Mouse (Mus musculus) c-Kit-positive CD71-positive TER-119-positive erythroid progenitor cells, embryonic 14.5 days (primary cell): ENCODE data around the gene Tmem270.
"Not testable (repeated sequence)": the region's sequence is repeated elsewhere in the genome, so short reads cannot be mapped to it uniquely, and the experiment has no call there.

Source experiments
- DNase-seq: peaks from one replicate; pipeline ENCODE4 v3.0.0-alpha.2; 2013; ENCODE audit warnings: low spot score

The Tmem270 gene

DNA sequence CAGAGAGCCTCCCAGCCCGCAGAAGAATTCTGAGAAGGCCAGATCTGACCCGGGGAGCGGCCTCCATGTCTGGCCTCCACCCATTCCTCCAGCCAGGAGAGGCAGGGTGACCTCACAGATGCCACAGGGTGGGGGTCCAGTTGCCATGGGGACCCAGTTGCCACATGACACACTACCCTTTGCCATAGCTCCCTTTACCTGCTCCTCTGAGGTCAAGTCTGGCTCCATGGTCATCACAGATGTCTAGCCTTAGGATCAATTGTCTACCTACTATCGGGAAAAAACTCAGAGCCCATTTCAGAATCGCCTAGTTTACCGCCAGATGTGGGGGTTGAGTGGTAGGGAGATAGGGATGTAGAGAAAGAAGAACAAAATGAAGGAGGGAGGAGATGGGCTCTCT, at the start of gene Tmem270:
Gene Tmem270, minus strand, starts transcription at position 101 of the 400 bp plus-strand sequence.
- no peak for DNase-seq

DNA sequence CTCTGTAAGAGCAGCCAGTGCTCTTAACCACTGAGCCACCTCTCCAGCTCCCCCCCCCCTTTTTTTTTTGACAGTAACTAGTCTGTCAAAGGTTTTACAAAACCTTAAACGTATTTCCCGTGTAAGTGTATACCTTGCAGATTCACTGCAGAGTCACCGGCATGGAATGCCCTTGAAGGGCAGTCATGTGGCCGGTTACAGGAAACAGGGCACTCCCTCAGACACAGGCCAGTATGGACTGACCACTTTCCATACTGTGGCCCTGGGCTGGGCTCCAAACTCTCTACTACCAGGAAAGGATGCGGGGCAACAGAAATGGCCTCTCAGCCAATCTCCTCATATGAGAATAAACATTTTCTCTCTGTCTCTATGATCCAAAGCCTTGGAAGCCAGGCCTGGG, 49.0 kb upstream of the Tmem270 start:
- no peak for DNase-seq

DNA sequence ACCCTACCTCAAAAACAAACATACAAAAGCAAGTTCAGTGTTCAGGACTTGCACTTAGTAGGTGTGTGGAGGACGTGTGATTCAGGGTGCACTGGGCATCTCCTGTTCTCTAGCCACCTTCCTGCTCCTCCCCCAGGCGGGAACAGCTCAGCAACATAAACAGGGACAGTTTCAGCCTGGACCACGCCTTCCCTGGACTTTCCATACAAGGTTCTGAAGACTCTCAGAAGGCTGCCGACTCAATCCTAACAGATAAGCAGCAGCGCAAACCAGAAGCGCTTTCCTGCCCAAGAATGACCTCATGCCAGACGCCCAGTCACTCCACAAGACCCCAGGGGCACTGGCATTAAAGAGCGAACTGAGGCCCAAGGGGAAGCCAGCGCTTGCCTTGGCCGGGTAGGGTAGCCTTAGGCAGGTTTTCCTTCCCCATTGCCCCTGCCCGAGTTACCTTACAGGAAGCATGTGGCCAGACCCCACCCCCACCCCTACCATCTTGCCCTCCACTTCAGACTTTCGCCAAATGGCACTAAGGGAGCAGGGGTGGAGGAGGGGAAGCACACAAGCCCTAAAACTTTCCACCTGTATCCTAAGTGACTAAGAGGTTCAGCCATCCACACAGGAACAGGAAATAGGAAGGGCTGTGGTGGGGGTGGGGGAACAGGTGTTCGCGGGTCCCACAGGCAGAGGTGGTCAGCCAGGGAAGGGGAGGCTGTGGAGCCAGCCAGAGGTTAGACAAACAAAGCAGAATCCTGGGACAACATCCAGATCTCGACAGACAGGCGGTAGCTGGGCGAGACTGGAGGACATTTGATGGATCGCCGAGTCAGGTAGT, 44.7 kb upstream of the Tmem270 start:
- DNase-seq = no peak

DNA sequence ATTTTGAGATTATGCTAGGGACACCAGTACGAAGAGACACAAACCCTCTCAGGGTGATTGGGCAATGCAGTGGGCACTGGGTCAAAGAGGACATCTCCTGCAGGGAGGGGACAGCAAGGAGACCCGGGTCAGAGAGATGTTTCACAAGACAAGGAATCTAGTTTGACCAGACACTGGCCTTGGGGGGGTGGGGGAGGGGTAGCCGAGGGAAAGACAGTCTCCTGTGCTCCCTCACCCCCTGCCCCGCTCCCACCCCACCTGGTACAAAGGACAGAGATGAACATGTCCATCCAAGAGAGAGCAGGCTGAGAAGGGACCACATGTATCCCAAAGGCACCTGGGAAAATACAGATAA, 41.5 kb upstream of the Tmem270 start:
- DNase-seq = no peak

DNA sequence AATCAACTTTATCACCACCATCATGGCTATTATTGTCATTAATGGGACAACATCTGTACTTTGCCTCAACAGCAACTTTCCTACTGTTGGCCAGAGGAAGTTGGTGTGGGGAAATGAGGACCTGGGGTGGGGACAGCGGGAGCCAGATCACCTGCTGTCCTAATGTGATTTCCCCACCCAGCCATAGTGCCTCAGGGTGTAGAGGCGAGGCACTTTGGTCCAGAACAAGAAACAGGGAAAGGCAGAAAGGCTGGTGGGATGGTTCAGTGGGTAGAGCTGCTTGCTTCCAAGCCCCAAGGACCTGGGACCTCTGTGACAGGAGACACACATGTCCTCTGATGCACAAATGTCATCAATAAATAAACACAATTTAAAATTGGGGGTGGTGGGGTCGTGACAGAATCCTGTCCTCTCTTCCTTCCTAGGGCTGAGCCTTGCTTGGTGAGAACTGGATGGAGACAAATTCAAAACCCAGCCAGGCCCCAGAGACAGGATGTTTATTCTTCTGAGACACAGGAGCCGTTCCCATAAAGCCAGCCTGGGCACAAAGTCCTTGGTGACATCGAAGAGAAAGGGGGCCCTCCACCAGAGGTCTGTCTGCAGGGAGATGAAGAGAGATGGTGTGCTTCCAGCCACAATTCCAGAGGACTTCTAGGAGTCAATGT, 41.0 kb upstream of the Tmem270 start:
- no peak for DNase-seq

DNA sequence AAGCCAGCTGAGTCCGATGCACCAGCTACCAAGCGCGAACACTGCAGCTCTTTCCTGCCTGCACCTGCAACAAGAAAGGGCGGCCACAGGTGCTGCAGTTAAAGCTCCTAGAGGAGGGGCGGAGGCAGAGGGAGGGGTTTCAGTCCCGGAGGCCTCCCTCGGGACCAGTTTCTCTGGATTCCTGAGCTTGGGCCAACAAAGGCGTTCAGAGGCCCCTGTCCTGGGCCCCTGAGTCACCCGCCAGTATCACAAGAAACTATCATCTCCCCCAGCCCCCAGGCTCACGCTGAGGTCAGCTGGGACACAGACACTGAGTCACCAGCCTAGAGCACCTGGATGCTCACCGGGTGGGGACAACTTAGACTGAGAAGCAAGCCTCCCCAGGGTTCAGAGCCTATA, 40.3 kb upstream of the Tmem270 start, which contains the start of gene Cldn4:
Gene Cldn4, minus strand, starts transcription at position 78 of the 399 bp plus-strand sequence.
- no peak for DNase-seq

DNA sequence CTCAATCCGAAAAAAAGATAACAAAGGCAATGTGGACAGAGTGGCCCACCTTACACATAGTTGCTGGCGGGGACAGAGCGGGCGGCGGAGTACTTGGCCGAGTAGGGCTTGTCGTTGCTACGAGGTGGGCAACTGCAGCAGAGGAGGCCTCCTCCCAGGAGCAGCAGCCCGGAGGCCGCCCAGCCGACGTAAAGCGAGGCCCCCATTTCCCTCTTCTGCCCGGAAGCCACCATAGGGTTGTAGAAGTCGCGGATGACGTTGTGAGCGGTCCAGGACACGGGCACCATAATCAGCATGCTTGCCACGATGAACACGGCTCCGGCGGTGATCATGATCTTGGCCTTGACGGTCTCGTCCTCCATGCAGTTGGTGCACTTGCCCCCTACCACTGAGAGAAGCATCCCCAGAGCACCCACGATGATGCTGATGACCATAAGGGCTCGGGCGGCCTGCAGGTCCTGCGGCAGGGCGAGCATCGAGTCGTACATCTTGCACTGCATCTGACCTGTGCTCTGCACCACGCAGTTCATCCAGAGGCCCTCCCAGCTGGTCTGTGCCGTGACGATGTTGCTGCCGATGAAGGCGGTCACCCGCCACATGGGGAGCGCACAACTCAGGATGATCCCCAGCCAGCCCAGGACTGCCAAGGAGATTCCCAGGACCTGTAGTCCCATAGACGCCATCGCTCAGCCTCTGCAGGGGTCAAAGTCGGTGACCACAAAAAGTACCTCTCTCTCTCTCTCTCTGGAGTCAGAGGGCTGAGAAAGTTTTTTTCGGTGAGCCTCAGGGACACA, 39.7 kb upstream of the Tmem270 start:
- DNase-seq = no peak

DNA sequence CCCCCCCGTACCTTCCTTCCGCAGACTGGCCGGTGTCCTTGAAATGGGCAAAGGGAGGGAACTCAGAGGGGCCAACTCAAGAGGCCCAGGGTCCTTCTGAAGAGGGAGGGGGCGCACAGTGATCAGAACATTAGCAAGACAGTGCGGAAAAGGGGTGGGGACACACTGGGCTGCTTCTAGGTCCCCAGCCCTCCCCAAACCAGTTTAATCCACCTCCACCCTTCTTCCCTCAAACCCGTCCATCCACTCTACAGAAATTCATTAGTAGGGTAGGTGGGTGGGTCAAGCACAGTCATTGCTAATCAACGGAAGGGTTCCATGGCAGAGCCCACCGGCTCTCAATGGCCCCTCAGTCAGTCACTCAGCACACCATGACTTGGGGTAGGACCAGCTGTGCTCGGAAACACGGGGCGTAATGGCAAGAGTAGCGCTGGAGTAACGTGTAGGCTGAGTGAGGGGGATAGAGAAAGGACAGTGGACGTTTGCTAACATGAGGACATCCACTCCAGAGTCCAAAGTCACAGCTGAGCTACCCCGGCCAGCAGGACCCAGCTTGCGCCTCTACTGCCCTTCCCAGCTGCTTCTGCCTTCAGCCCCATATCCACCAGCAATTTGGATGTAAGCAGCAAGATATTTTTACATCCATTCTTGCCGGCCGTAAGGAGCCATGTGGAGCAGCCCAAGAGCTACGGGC, 38.9 kb upstream of the Tmem270 start:
- no peak for DNase-seq

DNA sequence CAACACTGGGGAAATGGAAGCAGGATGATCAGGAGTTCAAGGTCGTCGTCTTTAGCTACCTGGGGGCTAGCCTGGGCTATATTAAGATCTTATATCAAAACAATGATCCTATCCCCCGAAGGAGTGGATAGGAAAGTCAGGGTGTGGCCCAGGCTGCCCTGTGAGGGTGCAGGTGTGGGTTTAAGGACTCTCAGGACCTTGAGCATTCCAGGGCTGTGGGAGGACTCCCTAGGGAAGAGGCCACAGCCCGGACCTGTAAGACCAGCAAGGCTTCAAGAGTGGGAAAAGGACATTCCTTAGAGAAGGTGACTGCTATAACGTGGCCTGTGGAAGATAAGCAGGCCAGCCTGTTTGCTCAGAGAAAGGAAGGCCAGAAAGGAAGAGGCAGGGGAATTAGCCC, 37.6 kb upstream of the Tmem270 start:
- no peak for DNase-seq

DNA sequence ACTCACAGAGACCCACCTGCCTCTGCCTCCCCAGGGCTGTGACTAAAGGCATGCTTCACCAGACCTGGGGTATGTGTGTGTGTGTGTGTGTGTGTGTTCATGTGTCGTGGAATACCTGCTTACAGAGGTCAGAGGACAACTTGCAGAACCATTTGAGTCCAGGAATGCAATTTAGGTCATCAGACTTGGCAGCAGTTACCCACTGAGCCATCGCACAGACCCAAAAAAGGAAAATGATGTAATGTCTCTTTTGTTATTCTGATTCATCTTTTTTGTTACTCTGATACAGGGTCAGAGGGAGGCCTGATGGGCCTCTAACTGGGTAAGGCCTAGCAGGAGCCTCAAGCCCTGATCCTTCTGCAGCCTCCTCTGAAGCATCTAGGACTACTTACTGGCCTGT, 36.2 kb upstream of the Tmem270 start:
- no peak for DNase-seq

DNA sequence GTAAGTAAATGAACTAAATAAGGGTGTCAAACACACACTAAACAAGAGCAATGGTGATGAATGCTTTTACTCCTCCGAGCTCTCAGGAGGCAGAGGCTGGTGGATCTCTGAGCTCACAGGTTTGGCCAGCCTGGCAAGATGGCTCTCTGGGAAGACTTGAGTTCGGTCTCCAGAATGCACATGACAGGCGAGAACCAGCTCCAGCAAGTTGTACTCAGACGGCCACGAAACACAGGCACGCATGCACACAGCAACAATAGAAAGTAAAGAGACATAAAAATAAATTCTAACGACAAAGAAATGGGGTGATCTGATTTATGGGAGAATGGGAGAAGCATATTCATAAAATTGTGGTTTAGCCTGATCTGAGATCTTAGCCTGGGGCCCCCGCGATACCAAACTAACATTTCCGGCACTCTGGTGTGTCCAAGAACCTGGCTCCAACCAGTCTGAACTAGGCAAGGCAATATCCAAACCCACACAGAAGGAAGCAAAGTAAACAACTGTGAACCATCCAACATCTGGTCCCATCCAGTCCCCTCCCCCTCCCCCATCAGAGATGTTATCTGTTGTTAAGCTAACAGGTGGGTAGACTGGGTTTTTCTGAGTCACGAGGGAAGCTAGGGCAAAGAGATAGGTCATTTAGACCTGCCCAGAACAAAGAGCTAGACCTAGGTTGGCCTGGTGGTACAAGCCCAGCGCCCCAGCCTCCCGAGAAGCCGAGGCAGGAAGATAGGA, 35.1 kb upstream of the Tmem270 start:
- no peak for DNase-seq

DNA sequence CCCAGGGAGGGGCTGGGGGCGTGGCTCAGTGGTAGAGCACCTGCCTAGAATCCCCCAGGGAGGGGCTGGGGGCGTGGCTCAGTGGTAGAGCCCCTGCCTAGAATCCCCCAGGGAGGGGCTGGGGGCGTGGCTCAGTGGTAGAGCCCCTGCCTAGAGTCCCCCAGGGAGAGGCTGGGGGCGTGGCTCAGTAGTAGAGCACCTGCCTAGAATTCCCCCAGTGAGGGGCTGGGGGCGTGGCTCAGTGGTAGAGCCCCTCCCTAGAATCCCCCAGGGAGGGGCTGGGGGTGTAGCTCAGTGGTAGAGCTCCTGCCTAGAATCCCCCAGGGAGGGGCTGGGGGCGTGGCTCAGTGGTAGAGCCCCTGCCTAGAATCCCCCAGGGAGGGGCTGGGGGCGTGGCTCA, 33.0 kb upstream of the Tmem270 start:
- not testable (repeated sequence) for DNase-seq

DNA sequence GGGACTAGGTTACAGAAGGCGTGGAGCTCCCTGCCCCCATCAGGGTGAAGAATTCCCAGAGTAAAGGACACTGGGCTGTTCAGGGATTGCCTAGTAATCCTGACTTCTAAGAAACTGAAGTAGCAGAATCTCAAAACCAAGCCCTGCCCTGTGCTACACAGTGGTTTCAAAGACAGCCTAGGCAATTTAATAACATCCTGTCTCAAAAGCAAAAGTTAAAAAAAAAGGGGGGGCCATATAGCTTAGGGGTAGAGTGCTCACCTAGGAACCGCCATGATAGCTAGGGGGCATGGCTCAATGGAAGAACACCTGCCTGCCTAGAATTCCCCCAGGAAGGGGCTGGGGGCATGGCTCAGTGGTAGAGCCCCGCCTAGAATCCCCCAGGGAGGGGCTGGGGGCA, 32.5 kb upstream of the Tmem270 start:
- no peak for DNase-seq

DNA sequence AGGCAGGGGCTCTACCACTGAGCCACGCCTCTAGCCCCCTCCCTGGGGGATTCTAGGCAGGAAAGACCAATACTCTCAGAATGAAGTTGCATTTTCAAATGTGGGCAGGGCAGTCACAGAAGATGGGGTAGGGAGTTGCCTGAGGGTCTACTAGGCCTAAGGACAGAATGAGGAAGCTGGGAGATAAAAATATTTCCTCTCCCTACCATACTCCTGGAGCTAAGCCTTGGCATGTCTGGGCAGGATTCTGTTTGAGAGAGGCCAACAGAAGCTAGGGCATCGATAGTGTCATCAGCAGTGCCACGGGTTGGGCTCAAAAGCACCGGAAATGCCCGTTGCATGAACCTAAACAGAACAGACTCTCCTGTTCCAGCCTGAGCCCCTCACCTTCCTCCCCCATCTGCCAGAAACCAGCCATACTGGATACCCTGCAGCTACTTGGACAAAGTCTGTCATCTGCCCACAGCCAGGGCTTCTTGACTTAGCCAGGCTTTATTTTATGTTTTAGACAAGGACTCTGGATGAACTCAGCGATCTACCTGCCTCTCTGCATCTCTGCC, 30.2 kb upstream of the Tmem270 start:
- DNase-seq = no peak

DNA sequence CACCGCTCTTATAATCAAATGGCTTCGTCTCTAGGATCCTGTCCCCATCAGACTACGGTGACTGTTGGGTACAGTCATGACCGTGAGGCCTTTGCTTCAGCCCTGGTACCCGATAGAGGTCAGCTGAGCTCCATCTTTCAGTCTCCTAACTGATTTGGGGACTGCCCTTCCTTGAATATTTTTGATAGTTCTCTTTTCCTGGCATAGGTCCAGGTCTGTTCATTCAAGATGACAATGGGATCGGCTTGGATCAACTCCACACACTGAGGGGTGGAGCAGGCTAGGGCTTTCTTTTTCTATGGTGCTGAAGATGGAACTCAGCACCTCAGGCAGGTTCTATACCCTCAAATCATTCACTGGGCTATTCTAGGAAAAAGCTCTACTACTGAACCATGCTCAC, 29.5 kb upstream of the Tmem270 start:
- DNase-seq = no peak

DNA sequence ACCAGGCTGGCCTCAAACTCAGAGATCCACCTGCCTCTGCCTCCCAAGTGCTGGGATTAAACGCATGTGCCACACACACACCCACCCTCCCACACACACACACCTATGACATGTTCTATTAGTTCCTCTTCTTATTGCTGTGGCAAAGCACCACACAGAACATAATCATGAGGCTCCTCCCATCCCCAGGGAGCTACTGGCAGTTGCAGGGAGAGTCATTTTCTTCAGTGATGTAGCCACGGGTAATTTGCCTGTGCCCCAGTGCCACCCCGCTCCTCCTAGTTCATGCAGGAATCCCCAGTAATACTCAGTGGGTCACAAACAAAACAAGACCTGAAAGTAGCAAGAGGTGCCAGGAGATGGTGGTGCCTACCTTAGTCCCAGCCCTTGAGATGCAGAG, 28.1 kb upstream of the Tmem270 start:
- no peak for DNase-seq

DNA sequence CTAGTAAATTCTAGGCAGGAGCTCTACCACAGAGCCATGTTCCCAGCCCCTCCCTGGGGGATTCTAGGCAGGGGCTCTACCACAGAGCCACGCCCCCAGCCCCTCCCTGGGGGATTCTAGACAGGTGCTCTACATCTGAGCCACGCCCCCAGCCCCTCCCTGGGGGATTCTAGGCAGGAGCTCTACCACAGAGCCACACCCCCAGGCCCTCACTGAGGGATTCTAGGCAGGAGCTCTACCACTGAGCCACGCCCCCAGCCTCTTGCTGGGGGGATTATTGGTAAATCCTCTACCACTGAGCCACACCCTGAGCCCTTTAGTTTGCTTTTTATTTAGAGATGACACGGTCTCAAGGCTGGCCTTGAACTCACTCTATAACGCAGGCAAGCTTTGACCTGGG, 27.2 kb upstream of the Tmem270 start:
- DNase-seq = not testable (repeated sequence)

DNA sequence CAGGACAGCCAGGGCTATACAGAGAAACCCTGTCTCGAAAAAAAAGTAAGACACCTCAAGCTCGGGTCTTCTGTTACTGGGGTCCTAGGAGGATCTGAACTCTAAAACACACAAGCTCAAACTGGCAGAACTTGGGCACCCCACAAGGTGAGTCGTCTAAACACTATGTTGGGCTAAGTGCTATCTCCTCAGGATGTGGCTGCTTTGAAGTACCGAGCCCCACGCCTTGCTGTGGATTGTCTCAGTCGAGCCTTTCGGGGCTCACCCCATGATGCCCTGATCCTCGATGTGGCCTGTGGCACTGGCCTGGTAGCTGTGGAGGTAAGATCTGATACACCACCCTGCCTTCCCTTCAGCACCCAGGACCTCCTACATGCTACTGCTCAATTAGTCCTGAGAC, 26.7 kb upstream of the Tmem270 start:
- DNase-seq = no peak

DNA sequence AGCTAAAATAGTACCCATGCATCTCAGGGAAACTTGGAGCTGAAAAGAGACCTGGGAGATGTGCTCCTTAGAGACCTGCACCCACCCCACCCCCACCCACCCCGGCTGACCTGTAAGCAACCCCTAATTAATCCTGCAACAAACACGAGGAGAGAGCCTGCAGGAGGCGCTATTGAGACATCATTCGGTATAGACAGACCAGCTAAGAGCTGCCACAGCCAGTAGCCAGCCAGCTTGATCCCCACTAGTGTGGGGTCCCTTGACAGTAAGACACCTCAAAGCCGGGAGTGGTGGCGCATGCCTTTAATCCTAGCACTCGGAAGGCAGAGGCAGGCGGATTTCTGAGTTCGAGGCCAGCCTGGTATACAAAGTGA, 26.4 kb upstream of the Tmem270 start:
- DNase-seq = peak; percentile 87

DNA sequence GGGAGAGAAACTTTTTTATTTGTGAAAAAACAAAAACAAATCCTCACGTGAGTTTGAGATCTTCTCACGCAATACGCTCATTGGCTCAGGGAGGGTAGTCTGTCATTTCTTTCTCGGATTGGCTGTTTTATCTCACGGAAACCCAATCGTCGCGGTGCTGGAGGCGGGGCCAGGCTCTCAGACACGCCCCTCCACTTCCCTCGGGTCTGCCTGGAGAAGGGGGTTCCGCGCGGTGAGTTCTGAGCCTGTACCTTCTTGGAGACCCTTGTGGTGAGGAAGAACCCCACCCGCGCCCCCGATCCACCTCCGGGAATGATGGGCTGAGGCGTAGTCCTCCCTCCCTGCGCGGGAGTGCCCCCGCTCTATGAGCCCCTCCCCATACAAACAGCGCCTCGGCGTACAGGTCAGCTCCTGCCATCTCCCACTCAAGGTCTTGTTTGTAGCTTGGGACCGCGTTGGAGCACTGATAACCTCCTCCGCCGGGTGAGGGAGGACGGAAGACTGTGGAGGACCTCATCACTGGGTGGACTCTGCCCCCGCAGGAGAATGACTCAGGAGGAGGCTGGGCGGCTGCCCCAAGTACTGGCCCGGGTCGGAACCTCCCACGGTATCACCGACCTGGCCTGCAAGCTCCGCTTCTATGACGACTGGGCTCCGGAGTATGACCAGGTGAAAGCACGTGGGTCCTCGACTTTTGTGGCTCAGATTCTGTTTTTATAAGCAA, 25.8 kb upstream of the Tmem270 start, which contains the start of gene Mettl27:
Gene Mettl27, plus strand, starts transcription at position 190 of the 724 bp plus-strand sequence.
- peak; percentile 89 for DNase-seq
